In the genomic region with DNA sequence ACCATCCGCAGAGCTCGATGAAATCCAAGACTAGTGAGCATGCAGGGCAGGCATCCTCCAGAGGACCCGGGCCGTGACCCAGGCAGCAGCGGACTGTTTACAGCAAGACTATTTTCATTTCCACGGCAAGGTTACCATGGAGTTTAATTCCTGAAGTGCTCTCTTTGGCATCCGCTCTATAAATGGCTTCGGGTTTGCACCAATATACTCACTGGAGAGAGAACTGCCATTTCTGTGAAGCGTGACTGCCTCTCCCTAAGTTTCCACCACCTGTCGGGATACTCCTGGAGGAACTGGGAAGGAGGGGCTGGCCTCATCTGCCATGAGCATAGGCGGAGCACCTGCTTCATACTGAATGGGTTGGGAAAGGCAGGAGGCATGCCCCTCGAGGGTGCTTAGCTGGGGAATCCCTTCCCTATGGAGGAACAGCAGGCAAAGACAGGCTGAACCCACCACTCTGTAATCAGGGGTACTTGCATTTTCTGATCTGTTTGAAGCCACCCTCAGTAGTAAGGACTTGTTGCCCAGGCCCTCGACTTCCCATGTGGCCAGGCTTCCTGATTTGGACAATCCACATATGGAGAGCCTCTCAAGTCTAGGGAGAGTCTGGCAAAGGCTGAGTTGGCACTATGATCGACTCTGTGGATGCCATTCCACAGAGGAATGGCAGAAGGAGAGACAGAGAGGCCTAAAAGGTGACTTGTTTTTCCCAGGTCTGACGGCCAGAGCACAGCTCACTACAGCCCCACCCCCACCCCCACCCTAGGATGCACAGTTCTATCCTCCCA, we compare ENCODE assay signal across 9 mouse cellular contexts. TPM values are rescaled to one million over a fixed set of nuclear protein-coding genes. Genes with fewer than 3 reads are reported as not detected.
DNase-seq lines count a peak whose midpoint lies in the region; ATAC-seq and TF ChIP-seq lines count a peak whose summit lies in the region.
"Had no signal": no experiment of that assay in that cellular context is flagged by ENCODE, and none has a peak within 500 bp of the region (broad histone marks: within the 10 kb centered on the region; RNA-seq: fewer than 3 reads in every experiment).

No protein-coding gene starts in this region.

- no peaks in the 10 kb centered on the region for H3K9me3 ChIP-seq in heart, embryonic 11.5 days (replicated peaks; ENCODE audit: control insufficient read depth, low read length)
- no peaks in the 10 kb centered on the region for H3K9me3 ChIP-seq in midbrain, embryonic 11.5 days (ENCODE audit: control insufficient read depth, low read length)

- peaks cover 26% of the 10 kb centered on the region for H3K4me1 ChIP-seq in heart, embryonic 11.5 days (ENCODE audit: control insufficient read depth, insufficient read depth, low read length)
- H3K4me1 ChIP-seq in midbrain, embryonic 11.5 days (ENCODE audit: control insufficient read depth, insufficient read depth, low read length), result peaks cover 46% of the 10 kb centered on the region

- no peak for TF ChIP-seq CTCF in gastrocnemius, adult 2 months (IDR thresholded peaks at IDR 0.05)

- H3K36me3 ChIP-seq in heart, embryonic 11.5 days (ENCODE audit: control insufficient read depth, insufficient read depth, low read length), result no peaks in the 10 kb centered on the region
- no peaks in the 10 kb centered on the region for H3K36me3 ChIP-seq in midbrain, embryonic 11.5 days (ENCODE audit: control insufficient read depth, insufficient read depth, low read length)

- 59% methylated on average over 15 of the region's 15 CpGs for WGBS in heart, embryonic 11.5 days (ENCODE audit: insufficient replicate concordance)
- 22% methylated on average over 15 of the region's 15 CpGs for WGBS in midbrain, embryonic 11.5 days

- no peak for ATAC-seq in heart, embryonic 11.5 days (replicated peaks; ENCODE audit: insufficient number of reproducible peaks, low FRiP score, low TSS enrichment)
- peak; percentile 57 for ATAC-seq in midbrain, embryonic 11.5 days (ENCODE audit: low FRiP score)
- ATAC-seq in inflammation-experienced regulatory T-cells, adult 6 months, result no peak

- H3K27me3 ChIP-seq in heart, embryonic 11.5 days (ENCODE audit: control insufficient read depth, insufficient read depth, low read length), result no peaks in the 10 kb centered on the region
- no peaks in the 10 kb centered on the region for H3K27me3 ChIP-seq in midbrain, embryonic 11.5 days (ENCODE audit: control insufficient read depth, insufficient read depth, low read length)

- DNase-seq in gastrocnemius, adult 2 months, result peak; percentile 84
- DNase-seq in gastrocnemius, postnatal 36 days, result no peak
- peak; percentile 87 for DNase-seq in brain, adult 2 months (ENCODE audit: low read depth, low spot score)
- DNase-seq in midbrain, embryonic 11.5 days (ENCODE audit: low spot score, missing footprints), result no peak
- no peak for DNase-seq in adrenal gland, postnatal 14 days
- no peak for DNase-seq in embryo, embryonic 10 days (ENCODE audit: low spot score)

- intact Hi-C loops in gastrocnemius, adult 2 months (cut with DNase I), result loop anchor here (2.0 to 5.0 kb wide), 2 partner anchors 17 to 41 kb away; no protein-coding TSS in a partner anchor
- intact Hi-C loops in gastrocnemius, postnatal 36 days (cut with DNase I), result no loop called here

- H3K9ac ChIP-seq in heart, embryonic 11.5 days (ENCODE audit: low read depth, low read length), result peak overlapping the region; percentile 46; the same call in 1 of the 2 replicates
- peak overlapping the region; percentile 27 for H3K9ac ChIP-seq in midbrain, embryonic 11.5 days (ENCODE audit: low read length)

- H3K4me3 ChIP-seq in gastrocnemius, adult 2 months, result peak overlapping the region; percentile 42
- no peak overlapping the region for H3K4me3 ChIP-seq in heart, embryonic 11.5 days (ENCODE audit: low read depth, low read length)
- no peak overlapping the region for H3K4me3 ChIP-seq in midbrain, embryonic 11.5 days (ENCODE audit: low read depth, low read length)

- peak overlapping the region; percentile 22; the same call in 1 of the 2 replicates for H3K4me2 ChIP-seq in heart, embryonic 11.5 days
- H3K4me2 ChIP-seq in midbrain, embryonic 11.5 days, result peak overlapping the region; percentile 23

- peak overlapping the region; percentile 84 for H3K27ac ChIP-seq in gastrocnemius, adult 2 months
- no peak overlapping the region for H3K27ac ChIP-seq in heart, embryonic 11.5 days (ENCODE audit: low read depth, low read length)
- H3K27ac ChIP-seq in midbrain, embryonic 11.5 days (ENCODE audit: low read depth, low read length), result peak overlapping the region; percentile 51

RNA-seq across cellular contexts. Expression of gene Wnk2, which starts 19.8 kb away (rescaled TPM):
- total RNA-seq in gastrocnemius, adult 2 months (2021), result 10 to 100 TPM; 58.9 to 99.2 TPM
- 10 to 100 TPM; 58.9 to 71.9 TPM for total RNA-seq in gastrocnemius, postnatal 36 days (2021)
- polyA plus RNA-seq in heart, embryonic 11.5 days (2014; fragmentation: Nextera tagmentation; extraction: Ambion mirVana), result 0.99 and 1.6 TPM in 2 replicates
- polyA plus RNA-seq in midbrain, embryonic 11.5 days (2014; fragmentation: Nextera tagmentation; extraction: Ambion mirVana), result 6.1 and 7.8 TPM in 2 replicates
- 2.6 and 3.3 TPM in 2 replicates for total RNA-seq in adrenal gland, postnatal 14 days (2021)
- not detected for polyA plus RNA-seq in inflammation-experienced regulatory T-cells, adult 6 months (2017; shearing (Covaris generic))
- total RNA-seq: common myeloid progenitor, adult 5-6 weeks had no signal

RNA-seq across cellular contexts. Expression of gene Ninj1, which starts 59.2 kb away (rescaled TPM):
- 10 to 100 TPM; 17.2 to 18.7 TPM for total RNA-seq in gastrocnemius, adult 2 months (2021)
- 10 to 100 TPM; 15.1 to 15.7 TPM for total RNA-seq in gastrocnemius, postnatal 36 days (2021)
- polyA plus RNA-seq in heart, embryonic 11.5 days (2014; fragmentation: Nextera tagmentation; extraction: Ambion mirVana), result 59.1 and 60.6 TPM in 2 replicates
- polyA plus RNA-seq in midbrain, embryonic 11.5 days (2014; fragmentation: Nextera tagmentation; extraction: Ambion mirVana), result 17.5 TPM in 2 replicates
- total RNA-seq in adrenal gland, postnatal 14 days (2021), result 69.8 and 83.7 TPM in 2 replicates
- 10 to 100 TPM; 19.6 to 30.9 (median 29.4) TPM for polyA plus RNA-seq in inflammation-experienced regulatory T-cells, adult 6 months (2017; shearing (Covaris generic))

Comparison
In these comparisons a context has a peak if more than half of its experiments do, and no peak if none do; other contexts are left out.
1. DNase-seq: peak in gastrocnemius, adult 2 months (single experiment) and brain, adult 2 months (single experiment); none in gastrocnemius, postnatal 36 days (0 of 2), midbrain, embryonic 11.5 days (single experiment), adrenal gland, postnatal 14 days (single experiment) and embryo, embryonic 10 days (single experiment).
2. RNA of gene Wnk2, which starts 19.8 kb away (total RNA-seq): 58.9 to 99.2 TPM in gastrocnemius, adult 2 months and 58.9 to 71.9 TPM in gastrocnemius, postnatal 36 days; 2.6 to 3.3 TPM in adrenal gland, postnatal 14 days; every median in the first group is over 10 times any median in the second.